Mouse (Mus musculus): ENCODE results near the gene Olfr821. TPM values are rescaled to one million over a fixed set of nuclear protein-coding genes. Genes with fewer than 3 reads are reported as not detected.

The Olfr821 gene
- polyA plus RNA-seq, 1 experiment from 2014 or later, result not detected

Other genes with a start within 250 kb of the Olfr821 start
- gene Olfr810, start 235.4 kb upstream of the Olfr821 start, polyA plus RNA-seq (2015; fragmentation: Nextera tagmentation; extraction: Ambion mirVana), result not detected in 2 replicates
- not detected in 2 replicates for gene Olfr811, start 226.0 kb upstream of the Olfr821 start, polyA plus RNA-seq (2015; fragmentation: Nextera tagmentation; extraction: Ambion mirVana)
- not detected in 2 replicates for gene Olfr812, start 184.3 kb upstream of the Olfr821 start, polyA plus RNA-seq (2015; fragmentation: Nextera tagmentation; extraction: Ambion mirVana)
- not detected in 2 replicates for gene Olfr813, start 175.0 kb upstream of the Olfr821 start, polyA plus RNA-seq (2015; fragmentation: Nextera tagmentation; extraction: Ambion mirVana)
- gene Olfr814, start 150.5 kb upstream of the Olfr821 start, polyA plus RNA-seq (2015; fragmentation: Nextera tagmentation; extraction: Ambion mirVana), result not detected in 2 replicates
- gene Olfr815, start 124.5 kb upstream of the Olfr821 start, polyA plus RNA-seq (2015; fragmentation: Nextera tagmentation; extraction: Ambion mirVana), result not detected in 2 replicates
- gene Olfr816, start 114.8 kb upstream of the Olfr821 start, polyA plus RNA-seq (2015; fragmentation: Nextera tagmentation; extraction: Ambion mirVana), result not detected in 2 replicates
- not detected in 2 replicates for gene Olfr818, start 81.2 kb upstream of the Olfr821 start, polyA plus RNA-seq (2015; fragmentation: Nextera tagmentation; extraction: Ambion mirVana)
- gene Olfr819, start 63.1 kb upstream of the Olfr821 start, polyA plus RNA-seq (2015; fragmentation: Nextera tagmentation; extraction: Ambion mirVana), result not detected in 2 replicates
- not detected in 2 replicates for gene Olfr247, start 54.2 kb upstream of the Olfr821 start, polyA plus RNA-seq (2015; fragmentation: Nextera tagmentation; extraction: Ambion mirVana)
- not detected in 2 replicates for gene Gm10310, start 45.3 kb upstream of the Olfr821 start, polyA plus RNA-seq (2015; fragmentation: Nextera tagmentation; extraction: Ambion mirVana)
- not detected in 2 replicates for gene Olfr820, start 17.7 kb upstream of the Olfr821 start, polyA plus RNA-seq (2015; fragmentation: Nextera tagmentation; extraction: Ambion mirVana)
- gene Olfr822, start 40.9 kb downstream of the Olfr821 start, polyA plus RNA-seq (2015; fragmentation: Nextera tagmentation; extraction: Ambion mirVana), result not detected in 2 replicates
- gene Olfr823, start 85.0 kb downstream of the Olfr821 start, polyA plus RNA-seq (2015; fragmentation: Nextera tagmentation; extraction: Ambion mirVana), result not detected in 2 replicates
- gene Olfr824, start 99.7 kb downstream of the Olfr821 start, polyA plus RNA-seq (2015; fragmentation: Nextera tagmentation; extraction: Ambion mirVana), result not detected in 2 replicates
- not detected in 2 replicates for gene Olfr825, start 136.4 kb downstream of the Olfr821 start, polyA plus RNA-seq (2015; fragmentation: Nextera tagmentation; extraction: Ambion mirVana)
- not detected in 2 replicates for gene Olfr826, start 153.8 kb downstream of the Olfr821 start, polyA plus RNA-seq (2015; fragmentation: Nextera tagmentation; extraction: Ambion mirVana)
- gene Olfr827, start 184.1 kb downstream of the Olfr821 start, polyA plus RNA-seq (2015; fragmentation: Nextera tagmentation; extraction: Ambion mirVana), result not detected in 2 replicates
- 1.5 and 1.6 TPM in 2 replicates for gene Neurod4, start 249.9 kb downstream of the Olfr821 start, polyA plus RNA-seq (2015; fragmentation: Nextera tagmentation; extraction: Ambion mirVana)